Mouse (Mus musculus): ENCODE results near the gene Tmem39a.

Tmem39a gene

GRCm38 (mm10) chr16:38636682-38637081, 78.2 kb downstream of the Tmem39a start:
- no peak for DNase-seq

GRCm38 (mm10) chr16:38637085-38637484, 78.6 kb downstream of the Tmem39a start:
- DNase-seq: no peak

Data from kidney, postnatal 14 days (tissue).